8 mouse cellular contexts compared by ENCODE assay signal in the genomic region with DNA sequence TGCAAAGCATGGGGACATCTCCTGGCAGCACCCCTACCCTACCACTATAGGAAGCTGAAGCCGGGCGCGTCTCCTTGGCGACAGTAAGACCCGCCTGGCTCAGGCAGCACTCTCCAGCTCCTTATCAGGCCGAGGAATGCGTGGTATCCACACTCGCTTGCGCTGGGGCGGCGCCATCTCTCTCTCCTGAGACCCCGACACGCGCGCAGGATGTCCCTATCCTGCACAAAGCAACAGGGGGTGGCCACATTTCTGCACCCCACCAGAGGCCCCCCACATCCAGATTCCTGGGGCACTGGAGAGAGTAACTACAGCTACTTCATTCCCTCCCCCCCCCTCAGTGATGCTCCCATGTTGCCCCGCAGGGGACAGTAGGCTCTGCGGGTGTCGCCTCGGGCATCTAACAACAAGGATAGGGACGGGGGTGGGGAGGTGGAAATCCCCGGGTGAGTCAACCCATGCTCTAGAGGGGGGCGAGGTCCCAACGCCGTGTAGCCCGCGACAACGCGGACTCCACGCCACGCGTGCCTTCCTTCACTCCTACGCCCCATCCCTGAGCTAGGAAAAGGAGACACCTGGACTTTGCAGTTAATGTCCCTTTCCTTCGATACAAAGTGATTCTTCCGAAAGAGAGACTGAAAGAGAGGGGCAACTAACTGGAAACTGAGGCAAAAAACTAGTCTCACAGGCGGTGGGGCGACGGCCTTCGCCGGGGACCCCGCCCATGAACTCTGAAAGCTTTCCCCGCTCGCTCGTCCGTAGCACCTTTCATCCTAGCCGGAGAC. TPM values are rescaled to one million over a fixed set of nuclear protein-coding genes. Genes with fewer than 3 reads are reported as not detected.
DNase-seq lines count a peak whose midpoint lies in the region; ATAC-seq and TF ChIP-seq lines count a peak whose summit lies in the region.

No protein-coding gene starts in this region.

- H3K4me2 ChIP-seq in intestine, embryonic 16.5 days (ENCODE audit: low read depth, low read length) = peak overlapping the region; percentile 87

- H3K27ac ChIP-seq in spleen, adult 2 months (ENCODE audit: insufficient read depth, low read length) = peak overlapping the region; percentile 16; the same call in 1 of the 2 replicates
- peak overlapping the region; percentile 88 for H3K27ac ChIP-seq in bone marrow macrophage, adult 2 months (ENCODE audit: insufficient read depth, low read depth, low read length)
- H3K27ac ChIP-seq in intestine, embryonic 16.5 days (ENCODE audit: low read length) = peak overlapping the region; percentile 90

- H3K27me3 ChIP-seq in spleen, adult 2 months (ENCODE audit: control insufficient read depth, insufficient read depth, low read length) = peaks cover 5% of the 10 kb centered on the region
- H3K27me3 ChIP-seq in intestine, embryonic 16.5 days (replicated peaks; ENCODE audit: control insufficient read depth, insufficient read depth, low read length) = no peaks in the 10 kb centered on the region

- 8% methylated on average over 45 of the region's 45 CpGs for WGBS in spleen, adult 2 months
- 1% methylated on average over 45 of the region's 45 CpGs for WGBS in intestine, embryonic 16.5 days

- no peaks in the 10 kb centered on the region for H3K9me3 ChIP-seq in intestine, embryonic 16.5 days (ENCODE audit: control insufficient read depth, low read length)

- H3K4me1 ChIP-seq in spleen, adult 2 months (ENCODE audit: control insufficient read depth, insufficient read depth, insufficient read length) = peaks cover 7% of the 10 kb centered on the region
- H3K4me1 ChIP-seq in bone marrow macrophage, adult 2 months (ENCODE audit: control insufficient read depth, insufficient read depth, low read length) = peaks cover 54% of the 10 kb centered on the region
- H3K4me1 ChIP-seq in intestine, embryonic 16.5 days (ENCODE audit: control insufficient read depth, insufficient read depth, low read length) = peaks cover 49% of the 10 kb centered on the region

- H3K9ac ChIP-seq in intestine, embryonic 16.5 days (ENCODE audit: low read depth, low read length) = peak overlapping the region; percentile 87

- H3K4me3 ChIP-seq in spleen, adult 2 months (ENCODE audit: extremely low read depth, insufficient read depth, insufficient read length) = peak overlapping the region; percentile 76
- peak overlapping the region; percentile 84 for H3K4me3 ChIP-seq in bone marrow macrophage, adult 2 months (ENCODE audit: insufficient read depth, low read length)
- H3K4me3 ChIP-seq in intestine, embryonic 16.5 days (ENCODE audit: low read length) = peak overlapping the region; percentile 80

- DNase-seq in spleen, adult 2 months (ENCODE audit: low read depth in 1 of 2, low spot score in 2 of 2) = no peak
- DNase-seq in spleen, adult 12 weeks (ENCODE audit: low spot score) = no peak
- peak; percentile 97 for DNase-seq in heart, adult 11 months
- peak; percentile 79 for DNase-seq in lung, postnatal 10 days
- peak; percentile 50 for DNase-seq in right cerebral cortex, postnatal 14 days
- no peak for DNase-seq in spleen, postnatal 14 days (ENCODE audit: low spot score in 2 of 2)

- no peaks in the 10 kb centered on the region for H3K36me3 ChIP-seq in spleen, adult 2 months (ENCODE audit: control insufficient read depth, insufficient read depth, low read length)
- no peaks in the 10 kb centered on the region for H3K36me3 ChIP-seq in intestine, embryonic 16.5 days (ENCODE audit: control insufficient read depth, insufficient read depth, low read length)

- no peak for TF ChIP-seq CTCF in spleen, adult 2 months (IDR thresholded peaks at IDR 0.05; ENCODE audit: extremely low read depth, insufficient read depth, insufficient read length, insufficient replicate concordance)
- TF ChIP-seq CTCF in bone marrow macrophage, adult 2 months (IDR thresholded peaks at IDR 0.05; ENCODE audit: low read depth, low read length) = no peak

- ATAC-seq in intestine, embryonic 16.5 days = peak; percentile 32

- no peak for TF ChIP-seq POLR2A in spleen, adult 2 months (IDR thresholded peaks at IDR 0.05; ENCODE audit: low read depth, low read length)
- no peak for TF ChIP-seq POLR2A in bone marrow macrophage, adult 2 months (IDR thresholded peaks at IDR 0.05; ENCODE audit: borderline replicate concordance, low read depth, low read length)

RNA-seq across cellular contexts. Expression of gene S1pr2, which starts 1.0 kb away (rescaled TPM):
- 3.4 and 3.9 TPM in 2 replicates for polyA plus RNA-seq in spleen, adult 2 months (2012; rRNA removed)
- polyA plus RNA-seq in bone marrow macrophage, adult 2 months (2012; ENCODE audit: insufficient read depth, insufficient read length, missing spikeins) = 46.5 and 48.2 TPM in 2 replicates
- polyA plus RNA-seq in intestine, embryonic 16.5 days (2015; fragmentation: Nextera tagmentation; extraction: Ambion mirVana) = 24.3 and 24.4 TPM in 2 replicates

RNA-seq across cellular contexts. Expression of gene Dnmt1, which starts 15.9 kb away (rescaled TPM):
- 37.0 and 44.9 TPM in 2 replicates for polyA plus RNA-seq in spleen, adult 2 months (2012; rRNA removed)
- polyA plus RNA-seq in bone marrow macrophage, adult 2 months (2012; ENCODE audit: insufficient read depth, insufficient read length, missing spikeins) = 53.0 and 54.5 TPM in 2 replicates
- polyA plus RNA-seq in intestine, embryonic 16.5 days (2015; fragmentation: Nextera tagmentation; extraction: Ambion mirVana) = 56.3 and 56.9 TPM in 2 replicates

RNA-seq across cellular contexts. Expression of gene Mrpl4, which starts 26.9 kb away (rescaled TPM):
- polyA plus RNA-seq in spleen, adult 2 months (2012; rRNA removed) = 75.8 and 99.7 TPM in 2 replicates
- 52.7 and 61.3 TPM in 2 replicates for polyA plus RNA-seq in bone marrow macrophage, adult 2 months (2012; ENCODE audit: insufficient read depth, insufficient read length, missing spikeins)
- polyA plus RNA-seq in intestine, embryonic 16.5 days (2015; fragmentation: Nextera tagmentation; extraction: Ambion mirVana) = 165 and 181 TPM in 2 replicates

RNA-seq across cellular contexts. Expression of gene Icam1, which starts 40.2 kb away (rescaled TPM):
- polyA plus RNA-seq in spleen, adult 2 months (2012; rRNA removed) = 59.7 and 67.4 TPM in 2 replicates
- 67.4 and 79.0 TPM in 2 replicates for polyA plus RNA-seq in bone marrow macrophage, adult 2 months (2012; ENCODE audit: insufficient read depth, insufficient read length, missing spikeins)
- polyA plus RNA-seq in intestine, embryonic 16.5 days (2015; fragmentation: Nextera tagmentation; extraction: Ambion mirVana) = 12.7 and 13.7 TPM in 2 replicates

RNA-seq across cellular contexts. Expression of gene Icam4, which starts 53.5 kb away (rescaled TPM):
- 8.1 and 9.3 TPM in 2 replicates for polyA plus RNA-seq in spleen, adult 2 months (2012; rRNA removed)
- not detected in 2 replicates for polyA plus RNA-seq in bone marrow macrophage, adult 2 months (2012; ENCODE audit: insufficient read depth, insufficient read length, missing spikeins)
- polyA plus RNA-seq in intestine, embryonic 16.5 days (2015; fragmentation: Nextera tagmentation; extraction: Ambion mirVana) = 1.8 and 5.4 TPM in 2 replicates

Comparison
In these comparisons a context has a peak if more than half of its experiments do, and no peak if none do; other contexts are left out.
1. DNase-seq: peak in heart, adult 11 months (single experiment), lung, postnatal 10 days (single experiment) and right cerebral cortex, postnatal 14 days (single experiment); none in spleen, adult 2 months (0 of 2), spleen, adult 12 weeks (single experiment) and spleen, postnatal 14 days (0 of 2).
2. H3K27ac ChIP-seq: peak in every context shown above with its lines; median percentile 90 in intestine, embryonic 16.5 days; 88 in bone marrow macrophage, adult 2 months; 16 in spleen, adult 2 months.
3. Peak in every context shown above with its lines, with median percentiles within 50 percentile points of each other: H3K4me3 ChIP-seq.